Mouse (Mus musculus): ENCODE data around the gene Tbc1d19. TPM values are rescaled to one million over a fixed set of nuclear protein-coding genes. Genes with fewer than 3 reads are reported as not detected.

Tbc1d19 gene
- total and polyA plus RNA-seq, 3 experiments = not detected

DNA sequence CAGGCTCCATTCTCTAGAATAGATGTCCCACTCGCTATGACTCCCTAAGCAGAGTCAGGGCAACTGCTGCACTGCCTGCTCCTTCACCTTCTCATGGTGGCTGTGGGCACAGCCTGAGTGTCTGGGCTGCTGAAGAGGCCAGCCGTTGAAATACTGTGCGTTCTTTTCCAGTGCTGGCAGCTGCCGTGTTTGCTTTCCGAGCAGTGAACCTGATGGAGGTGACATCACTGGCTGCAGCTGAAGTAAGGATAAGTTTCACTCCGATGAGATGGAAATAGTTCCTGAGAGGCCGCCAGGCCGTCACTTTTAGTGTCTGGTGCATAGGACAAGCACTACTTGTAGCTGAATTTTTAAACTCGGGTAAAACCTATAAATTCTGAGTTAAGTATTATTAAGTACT lies 92.0 kb downstream of the Tbc1d19 start:
- Histone ChIP-seq H3K27me3 (ENCODE audit: control insufficient read depth in 1 of 2, insufficient read depth in 2 of 2, low read length in 2 of 2) (peaks cover 0 to 1% of the 10 kb centered on the region in 2 experiments; a peak in 2 of 4 replicates), H3K36me3 (ENCODE audit: control insufficient read depth in 1 of 2, insufficient read depth in 2 of 2, low read length in 2 of 2) (no peaks in the 10 kb centered on the region), H3K9ac (ENCODE audit: control insufficient read depth, low read depth, low read length, poor library complexity, severe bottlenecking) (no peak overlapping the region), H3K4me3 (ENCODE audit: control insufficient read depth in 1 of 2, insufficient read depth in 1 of 2, low read depth in 2 of 2, low read length in 2 of 2) (no peak overlapping the region), H3K79me2 (ENCODE audit: control insufficient read depth, insufficient read depth, low read length, poor library complexity) (no peaks in the 10 kb centered on the region), H3K4me1 (ENCODE audit: control insufficient read depth in 1 of 2, insufficient read depth in 2 of 2, low read length in 2 of 2) (no peaks in the 10 kb centered on the region), H3K9me3 (replicated peaks; ENCODE audit: insufficient read depth, low read length) (no peaks in the 10 kb centered on the region), H3K27ac (ENCODE audit: control insufficient read depth, low read depth, low read length) (no peak overlapping the region)
- TF ChIP-seq GATA1 (IDR thresholded peaks at IDR 0.05; ENCODE audit: low read depth, low read length) (no peak), GABPA (IDR thresholded peaks at IDR 0.05; ENCODE audit: low read depth, low read length) (no peak), TBP (IDR thresholded peaks at IDR 0.05; ENCODE audit: low read depth, low read length) (no peak), JUND (IDR thresholded peaks at IDR 0.05; ENCODE audit: low read depth, low read length) (no peak), NRF1 (IDR thresholded peaks at IDR 0.05; ENCODE audit: insufficient read depth, low read depth, low read length, poor library complexity, severe bottlenecking) (no peak), ETS1 (IDR thresholded peaks at IDR 0.05; ENCODE audit: low read depth, low read length) (no peak), USF1 (IDR thresholded peaks at IDR 0.05; ENCODE audit: low read depth, low read length) (no peak), ELF1 (IDR thresholded peaks at IDR 0.05; ENCODE audit: low read depth, low read length) (no peak), ZMIZ1 (IDR thresholded peaks at IDR 0.05; ENCODE audit: low read depth, low read length) (no peak), RCOR1 (IDR thresholded peaks at IDR 0.05; ENCODE audit: low read depth, low read length) (no peak), USF2 (IDR thresholded peaks at IDR 0.05; ENCODE audit: borderline replicate concordance in 1 of 2, insufficient read depth in 1 of 2, low read depth in 1 of 2, low read length in 2 of 2) (no peak), MAZ (IDR thresholded peaks at IDR 0.05; ENCODE audit: low read depth, low read length) (no peak), MYB (IDR thresholded peaks at IDR 0.05; ENCODE audit: low read depth, low read length) (no peak), CTCF (IDR thresholded peaks at IDR 0.05 in 2 of 3, conservative IDR thresholded peaks at IDR 0.05 in 1 of 3; ENCODE audit: control insufficient read depth in 1 of 3, insufficient read depth in 1 of 3, low read depth in 2 of 3, low read length in 3 of 3, poor library complexity in 1 of 3, severe bottlenecking in 1 of 3) (no peak)
- no peak for DNase-seq (ENCODE audit: low read depth, low spot score)

DNA sequence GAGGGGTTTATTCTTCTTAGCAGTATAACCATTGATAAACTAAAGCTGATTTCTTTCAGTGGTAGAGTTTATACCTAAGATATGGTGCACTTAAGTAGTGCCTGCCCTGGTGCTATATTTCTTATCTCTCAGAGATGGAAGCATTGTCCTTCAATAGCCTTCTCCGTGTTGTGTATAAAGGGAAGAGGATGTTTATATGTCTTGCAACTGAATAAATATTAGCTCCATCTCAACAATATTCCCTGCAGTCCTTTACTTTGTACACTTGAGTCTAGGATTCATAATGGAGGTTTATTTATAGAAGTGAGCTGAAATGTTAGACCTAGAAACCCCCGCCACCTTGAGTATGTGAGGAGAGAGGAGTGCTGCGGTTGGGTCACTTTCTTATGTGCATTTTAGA lies 93.4 kb downstream of the Tbc1d19 start:
- H3K4me1 ChIP-seq (ENCODE audit: control insufficient read depth in 1 of 2, insufficient read depth in 2 of 2, low read length in 2 of 2) = no peaks in the 10 kb centered on the region
- H3K27ac ChIP-seq (ENCODE audit: control insufficient read depth, low read depth, low read length) = no peak overlapping the region
- TF ChIP-seq CHD1 (IDR thresholded peaks at IDR 0.05; ENCODE audit: low read depth, low read length) = no peak
- TF ChIP-seq MEF2A (IDR thresholded peaks at IDR 0.05; ENCODE audit: extremely low read depth, insufficient replicate concordance, low read depth, low read length, poor library complexity, severe bottlenecking) = no peak
- no peak for TF ChIP-seq JUND (IDR thresholded peaks at IDR 0.05; ENCODE audit: low read depth, low read length)
- TF ChIP-seq RAD21 (IDR thresholded peaks at IDR 0.05; ENCODE audit: low read depth, low read length) = no peak
- TF ChIP-seq POLR2AphosphoS2 (IDR thresholded peaks at IDR 0.05; ENCODE audit: low read length) = no peak
- TF ChIP-seq BHLHE40 (IDR thresholded peaks at IDR 0.05; ENCODE audit: borderline replicate concordance, low read depth, low read length) = no peak
- TF ChIP-seq RCOR1 (IDR thresholded peaks at IDR 0.05; ENCODE audit: low read depth, low read length) = no peak
- no peak for TF ChIP-seq ZKSCAN1 (IDR thresholded peaks at IDR 0.05; ENCODE audit: low read depth, low read length)
- TF ChIP-seq MAZ (IDR thresholded peaks at IDR 0.05; ENCODE audit: low read depth, low read length) = no peak
- TF ChIP-seq ZC3H11A (IDR thresholded peaks at IDR 0.05; ENCODE audit: low read depth, low read length) = no peak
- TF ChIP-seq UBTF (IDR thresholded peaks at IDR 0.05; ENCODE audit: borderline replicate concordance, insufficient read depth, low read depth, low read length) = no peak
- TF ChIP-seq TAL1 (IDR thresholded peaks at IDR 0.05; ENCODE audit: low read length) = no peak
- no peak for TF ChIP-seq ETS1 (IDR thresholded peaks at IDR 0.05; ENCODE audit: low read depth, low read length)
- no peaks in the 10 kb centered on the region for H3K9me3 ChIP-seq (replicated peaks; ENCODE audit: insufficient read depth, low read length)
- H3K4me3 ChIP-seq (ENCODE audit: control insufficient read depth in 1 of 2, insufficient read depth in 1 of 2, low read depth in 2 of 2, low read length in 2 of 2) = no peak overlapping the region
- H3K36me3 ChIP-seq (ENCODE audit: control insufficient read depth in 1 of 2, insufficient read depth in 2 of 2, low read length in 2 of 2) = no peaks in the 10 kb centered on the region
- no peak for DNase-seq (ENCODE audit: low read depth, low spot score)
- no peak overlapping the region for H3K9ac ChIP-seq (ENCODE audit: control insufficient read depth, low read depth, low read length, poor library complexity, severe bottlenecking)
- H3K27me3 ChIP-seq (ENCODE audit: control insufficient read depth in 1 of 2, insufficient read depth in 2 of 2, low read length in 2 of 2) = no peaks in the 10 kb centered on the region; a peak in 1 of 4 replicates
- no peaks in the 10 kb centered on the region for H3K79me2 ChIP-seq (ENCODE audit: control insufficient read depth, insufficient read depth, low read length, poor library complexity)
